Mouse (Mus musculus) T-cell, adult 2 months (primary cell): Measurements from ENCODE around the gene Rab20.

ENCODE experiments used
- DNase-seq: peaks from one replicate; pipeline ENCODE4 v3.0.0; 2022; ENCODE audit warnings: low spot score

Gene Rab20

GRCm38 (mm10) chr8:11404614-11405013, 73.9 kb downstream of the Rab20 start:
- DNase-seq: no peak

GRCm38 (mm10) chr8:11403813-11404212, 74.7 kb downstream of the Rab20 start:
- DNase-seq: no peak
